Mouse (Mus musculus) cerebellum, adult 9-11 months (tissue): ENCODE measurements around the gene Rrn3.
"Not testable (repeated sequence)": the region's sequence is repeated elsewhere in the genome, so short reads cannot be mapped to it uniquely, and the experiment has no call there.

Source experiments
- DNase-seq: peaks from one replicate; pipeline ENCODE4 v3.0.0; 2022

The Rrn3 gene

GRCm38 (mm10) chr16:13793441-13793840 is 12.9 kb downstream of the Rrn3 start:
- DNase-seq, result not testable (repeated sequence)

- DNase-seq, result no peak
These were observed 16.3 kb downstream of the Rrn3 start for GRCm38 (mm10) chr16:13796746-13797175.

- DNase-seq, result no peak
These were observed 20.7 kb downstream of the Rrn3 start for GRCm38 (mm10) chr16:13801231-13801630.

- DNase-seq, result peak; percentile 30
These were observed 24.2 kb downstream of the Rrn3 start for GRCm38 (mm10) chr16:13804666-13805065.

- DNase-seq, result no peak
These were observed 27.1 kb downstream of the Rrn3 start for GRCm38 (mm10) chr16:13807616-13808015.

GRCm38 (mm10) chr16:13808410-13808809 is 27.9 kb downstream of the Rrn3 start:
- DNase-seq, result no peak

- DNase-seq, result no peak
These were observed 31.6 kb downstream of the Rrn3 start for GRCm38 (mm10) chr16:13812152-13812551.

- DNase-seq, result no peak
These were observed 32.7 kb downstream of the Rrn3 start for GRCm38 (mm10) chr16:13813200-13813599.

GRCm38 (mm10) chr16:13818560-13819393 is 38.3 kb downstream of the Rrn3 start, which contains the start of gene Ntan1:
Gene Ntan1, plus strand, starts transcription at chr16:13818845.
- DNase-seq, result peak; percentile 98

- DNase-seq, result no peak
These were observed 38.9 kb downstream of the Rrn3 start for GRCm38 (mm10) chr16:13819394-13819743.

- DNase-seq, result peak; percentile 30
These were observed 39.4 kb downstream of the Rrn3 start for GRCm38 (mm10) chr16:13819806-13820500.

GRCm38 (mm10) chr16:13820771-13821170 is 40.3 kb downstream of the Rrn3 start:
- peak; percentile 28 for DNase-seq

GRCm38 (mm10) chr16:13825781-13826490 is 45.4 kb downstream of the Rrn3 start:
- DNase-seq, result no peak

- DNase-seq, result no peak
These were observed 46.0 kb downstream of the Rrn3 start for GRCm38 (mm10) chr16:13826511-13826910.

- DNase-seq, result no peak
These were observed 49.9 kb downstream of the Rrn3 start for GRCm38 (mm10) chr16:13830444-13830843.

GRCm38 (mm10) chr16:13831606-13832005 is 51.1 kb downstream of the Rrn3 start:
- no peak for DNase-seq

GRCm38 (mm10) chr16:13834382-13834781 is 53.9 kb downstream of the Rrn3 start:
- DNase-seq, result no peak

- no peak for DNase-seq
These were observed 59.5 kb downstream of the Rrn3 start for GRCm38 (mm10) chr16:13840056-13840455.

- DNase-seq, result no peak
These were observed 60.4 kb downstream of the Rrn3 start for GRCm38 (mm10) chr16:13840956-13841355.

GRCm38 (mm10) chr16:13845031-13845430 is 64.5 kb downstream of the Rrn3 start:
- DNase-seq, result no peak

- DNase-seq, result no peak
These were observed 66.2 kb downstream of the Rrn3 start for GRCm38 (mm10) chr16:13846675-13847074.

- DNase-seq, result no peak
These were observed 67.8 kb downstream of the Rrn3 start for GRCm38 (mm10) chr16:13848310-13848709.

- DNase-seq, result no peak
These were observed 70.9 kb downstream of the Rrn3 start for GRCm38 (mm10) chr16:13851446-13851845.
